Mouse (Mus musculus) hindbrain, embryonic 12.5 days (tissue): ENCODE measurements at regions not wholly inside any gene's neighbourhood (a gene's known extent, or its start where the extent isn't known, plus 50 kb on each side); places are given as distances from the start of the nearest gene placed in this dataset.
"Not testable (repeated sequence)": the region's sequence is repeated elsewhere in the genome, so short reads cannot be mapped to it uniquely, and the experiment has no call there.

Experiments used
- ATAC-seq: fragments of 200-750 bp; cut with Nextera tagmentation; 2 replicates; pipeline ENCODE4 v1.8.0; 2017; ENCODE audit warnings: moderate TSS enrichment; ENCODE audit not compliant: low FRiP score
- H3K27ac ChIP-seq: fragments of 300-500 bp; sonication (generic); 2 replicates; pipeline ENCODE4 v1.5.1; 2016; ENCODE audit warnings: mild to moderate bottlenecking
- H3K27me3 ChIP-seq: fragments of 300-500 bp; sonication (generic); 2 replicates; pipeline ENCODE4 v1.6.1; 2016; ENCODE audit warnings: mild to moderate bottlenecking
- H3K36me3 ChIP-seq: fragments of 300-500 bp; sonication (generic); 2 replicates; pipeline ENCODE4 v1.6.1; 2016; ENCODE audit warnings: mild to moderate bottlenecking
- H3K4me1 ChIP-seq: fragments of 300-500 bp; sonication (generic); 2 replicates; pipeline ENCODE4 v1.6.1; 2016
- H3K4me2 ChIP-seq: fragments of 300-500 bp; sonication (generic); replicated peaks from 2 replicates; pipeline ENCODE4 v1.6.1; 2016; ENCODE audit warnings: mild to moderate bottlenecking
- H3K4me3 ChIP-seq: fragments of 300-500 bp; sonication (generic); 2 replicates; pipeline ENCODE4 v1.5.1; 2016; ENCODE audit warnings: mild to moderate bottlenecking
- H3K9ac ChIP-seq: fragments of 300-500 bp; sonication (generic); 2 replicates; pipeline ENCODE4 v1.6.1; 2016; ENCODE audit warnings: mild to moderate bottlenecking, moderate library complexity
- H3K9me3 ChIP-seq: fragments of 300-500 bp; sonication (generic); replicated peaks from 2 replicates; pipeline ENCODE4 v1.6.1; 2016; ENCODE audit warnings: mild to moderate bottlenecking
- WGBS: fragments of 180-500 bp; shearing (Covaris S2); methylation state at CpG from one replicate; pipeline ENCODE4 v1.1.7; 2016; 5-methylcytosine and 5-hydroxymethylcytosine counted together

GRCm38 (mm10) chr8:96426900-96427299, 538.6 kb upstream of the Got2 start:
- no peak overlapping the region for H3K9ac ChIP-seq
- no peak overlapping the region for H3K4me2 ChIP-seq
- no peaks in the 10 kb centered on the region for H3K9me3 ChIP-seq
- no peak overlapping the region for H3K4me3 ChIP-seq
- no peaks in the 10 kb centered on the region for H3K36me3 ChIP-seq
- no peak overlapping the region for H3K27ac ChIP-seq
- H3K4me1 ChIP-seq, result no peaks in the 10 kb centered on the region
- ATAC-seq, result no peak
- 63% methylated on average over 1 of the region's 1 CpGs for WGBS
- no peaks in the 10 kb centered on the region for H3K27me3 ChIP-seq

GRCm38 (mm10) chr8:96409601-96410000, 521.3 kb upstream of the Got2 start:
- Histone ChIP-seq H3K4me2 (no peak overlapping the region), H3K27ac (no peak overlapping the region), H3K9ac (no peak overlapping the region), H3K36me3 (no peaks in the 10 kb centered on the region), H3K4me3 (no peak overlapping the region), H3K4me1 (no peaks in the 10 kb centered on the region), H3K9me3 (no peaks in the 10 kb centered on the region), H3K27me3 (no peaks in the 10 kb centered on the region)
- no peak for ATAC-seq
- WGBS, result 78% methylated on average over 1 of the region's 1 CpGs

GRCm38 (mm10) chr8:96404549-96405145, 516.3 kb upstream of the Got2 start:
- Histone ChIP-seq H3K9ac (no peak overlapping the region), H3K4me1 (no peaks in the 10 kb centered on the region), H3K27ac (no peak overlapping the region), H3K36me3 (no peaks in the 10 kb centered on the region), H3K4me3 (no peak overlapping the region), H3K4me2 (no peak overlapping the region), H3K9me3 (no peaks in the 10 kb centered on the region), H3K27me3 (no peaks in the 10 kb centered on the region)
- WGBS, result 90% methylated on average over 15 of the region's 15 CpGs
- no peak for ATAC-seq

- Histone ChIP-seq H3K9me3 (no peaks in the 10 kb centered on the region), H3K36me3 (no peaks in the 10 kb centered on the region), H3K4me1 (no peaks in the 10 kb centered on the region), H3K27me3 (no peaks in the 10 kb centered on the region), H3K4me3 (no peak overlapping the region), H3K9ac (no peak overlapping the region), H3K4me2 (no peak overlapping the region), H3K27ac (no peak overlapping the region)
- no peak for ATAC-seq
- WGBS, result 88% methylated on average over 3 of the region's 3 CpGs
These were observed 515.3 kb upstream of the Got2 start for GRCm38 (mm10) chr8:96403669-96404068.

GRCm38 (mm10) chr8:96399381-96399780, 511.0 kb upstream of the Got2 start:
- not testable (repeated sequence) for H3K4me1 ChIP-seq, H3K27me3 ChIP-seq, H3K27ac ChIP-seq, H3K9me3 ChIP-seq, H3K4me3 ChIP-seq, H3K4me2 ChIP-seq, H3K9ac ChIP-seq, H3K36me3 ChIP-seq, ATAC-seq
- WGBS, result 95% methylated on average over 4 of the region's 4 CpGs

- 53% methylated on average over 4 of the region's 4 CpGs for WGBS
- Histone ChIP-seq H3K9ac (no peak overlapping the region), H3K9me3 (no peaks in the 10 kb centered on the region), H3K4me1 (no peaks in the 10 kb centered on the region), H3K4me3 (no peak overlapping the region), H3K27ac (no peak overlapping the region), H3K36me3 (no peaks in the 10 kb centered on the region), H3K4me2 (no peak overlapping the region), H3K27me3 (no peaks in the 10 kb centered on the region)
- ATAC-seq, result no peak
These were observed 504.7 kb upstream of the Got2 start for GRCm38 (mm10) chr8:96393024-96393423.

GRCm38 (mm10) chr8:96389251-96389650, 500.9 kb upstream of the Got2 start:
- H3K4me2 ChIP-seq, result no peak overlapping the region
- no peak for ATAC-seq
- H3K36me3 ChIP-seq, result no peaks in the 10 kb centered on the region
- H3K4me3 ChIP-seq, result no peak overlapping the region
- H3K4me1 ChIP-seq, result no peaks in the 10 kb centered on the region
- H3K27ac ChIP-seq, result no peak overlapping the region
- no peaks in the 10 kb centered on the region for H3K27me3 ChIP-seq
- no peaks in the 10 kb centered on the region for H3K9me3 ChIP-seq
- 87% methylated on average over 3 of the region's 3 CpGs for WGBS
- no peak overlapping the region for H3K9ac ChIP-seq

GRCm38 (mm10) chr8:96370500-96370899, 482.2 kb upstream of the Got2 start:
- no peak for ATAC-seq
- Histone ChIP-seq H3K36me3 (no peaks in the 10 kb centered on the region), H3K9ac (no peak overlapping the region), H3K4me3 (no peak overlapping the region), H3K4me2 (no peak overlapping the region), H3K9me3 (no peaks in the 10 kb centered on the region), H3K4me1 (no peaks in the 10 kb centered on the region), H3K27ac (no peak overlapping the region), H3K27me3 (no peaks in the 10 kb centered on the region)
- 85% methylated on average over 9 of the region's 9 CpGs for WGBS

GRCm38 (mm10) chr8:96362853-96363445, 474.6 kb upstream of the Got2 start:
- WGBS, result 21% methylated on average over 14 of the region's 14 CpGs
- no peaks in the 10 kb centered on the region for H3K27me3 ChIP-seq
- H3K4me1 ChIP-seq, result peaks cover 5% of the 10 kb centered on the region; the same call in 1 of the 2 replicates
- no peak overlapping the region for H3K9ac ChIP-seq
- no peak overlapping the region for H3K27ac ChIP-seq
- H3K4me3 ChIP-seq, result no peak overlapping the region
- no peaks in the 10 kb centered on the region for H3K36me3 ChIP-seq
- H3K9me3 ChIP-seq, result no peaks in the 10 kb centered on the region
- ATAC-seq, result 0 out of 2 replicates have a peak, but pooled peaks have one; percentile 38
- H3K4me2 ChIP-seq, result 0 out of 2 replicates have a peak overlapping the region, but pooled peaks have one; percentile 7

- WGBS, result 68% methylated on average over 6 of the region's 6 CpGs
- Histone ChIP-seq H3K36me3 (no peaks in the 10 kb centered on the region), H3K27me3 (no peaks in the 10 kb centered on the region), H3K4me2 (no peak overlapping the region), H3K4me1 (no peaks in the 10 kb centered on the region), H3K27ac (no peak overlapping the region), H3K4me3 (no peak overlapping the region), H3K9me3 (no peaks in the 10 kb centered on the region), H3K9ac (no peak overlapping the region)
- ATAC-seq, result no peak
These were observed 462.3 kb upstream of the Got2 start for GRCm38 (mm10) chr8:96350531-96351069.

GRCm38 (mm10) chr8:96349503-96349902, 461.2 kb upstream of the Got2 start:
- WGBS, result 73% methylated on average over 6 of the region's 6 CpGs
- no peak overlapping the region for H3K27ac ChIP-seq
- H3K4me3 ChIP-seq, result no peak overlapping the region

GRCm38 (mm10) chr8:96340702-96341101, 452.4 kb upstream of the Got2 start:
- H3K27ac ChIP-seq, result no peak overlapping the region
- no peak overlapping the region for H3K9ac ChIP-seq
- 87% methylated on average over 3 of the region's 3 CpGs for WGBS
- no peak for ATAC-seq
- H3K27me3 ChIP-seq, result no peaks in the 10 kb centered on the region
- no peaks in the 10 kb centered on the region for H3K4me1 ChIP-seq
- no peaks in the 10 kb centered on the region for H3K36me3 ChIP-seq
- no peak overlapping the region for H3K4me3 ChIP-seq
- 0 out of 2 replicates have a peak, but pooled peaks cover 4% of the 10 kb centered on the region for H3K9me3 ChIP-seq
- no peak overlapping the region for H3K4me2 ChIP-seq

More at GRCm38 (mm10) chr8:96349503-96349902, 461.2 kb upstream of the Got2 start:
- no peaks in the 10 kb centered on the region for H3K36me3 ChIP-seq
- no peaks in the 10 kb centered on the region for H3K9me3 ChIP-seq
- no peak for ATAC-seq
- H3K4me2 ChIP-seq, result no peak overlapping the region
- H3K27me3 ChIP-seq, result no peaks in the 10 kb centered on the region
- no peaks in the 10 kb centered on the region for H3K4me1 ChIP-seq
- no peak overlapping the region for H3K9ac ChIP-seq

- no peaks in the 10 kb centered on the region for H3K36me3 ChIP-seq
- no peaks in the 10 kb centered on the region for H3K27me3 ChIP-seq
- no peak overlapping the region for H3K9ac ChIP-seq
- ATAC-seq, result no peak
- no peak overlapping the region for H3K4me2 ChIP-seq
- no peak overlapping the region for H3K4me3 ChIP-seq
- H3K27ac ChIP-seq, result no peak overlapping the region
- no peaks in the 10 kb centered on the region for H3K9me3 ChIP-seq
- 81% methylated on average over 5 of the region's 5 CpGs for WGBS
- H3K4me1 ChIP-seq, result no peaks in the 10 kb centered on the region
These were observed 430.0 kb upstream of the Got2 start for GRCm38 (mm10) chr8:96318367-96318766.
